Mouse (Mus musculus) E14TG2a.4 (cell line): ENCODE data around the gene Kif26a.

Source experiments
- H3K27me3 ChIP-seq: 2 replicates; pipeline ENCODE4 v1.6.1; 2014; ENCODE audit warnings: low read length, control low read depth; ENCODE audit not compliant: insufficient read depth
- H3K36me3 ChIP-seq: 2 replicates; pipeline ENCODE4 v1.6.1; 2014; ENCODE audit warnings: low read length, control low read depth; ENCODE audit not compliant: insufficient read depth
- H3K4me1 ChIP-seq: replicated peaks from 2 replicates; pipeline ENCODE4 v1.6.1; 2014; ENCODE audit warnings: low read depth, low read length, control low read depth
- H3K4me3 ChIP-seq: replicated peaks from 2 replicates; pipeline ENCODE4 v1.5.1; 2014; ENCODE audit warnings: mild to moderate bottlenecking, low read length
- H3K9me3 ChIP-seq: 2 replicates; pipeline ENCODE4 v1.6.1; 2014; ENCODE audit warnings: low read length, control low read depth
- CTCF ChIP-seq: conservative IDR thresholded peaks from 2 replicates; pipeline ENCODE4 v1.5.1; 2014; ENCODE audit warnings: low read length
- NANOG ChIP-seq: IDR thresholded peaks from 2 replicates; pipeline ENCODE4 v1.6.1; 2014; ENCODE audit warnings: borderline replicate concordance, low read length, mixed read lengths
- POU5F1 ChIP-seq: IDR thresholded peaks from 2 replicates; pipeline ENCODE4 v1.6.1; 2014; ENCODE audit warnings: low read length, borderline replicate concordance

Kif26a gene

DNA sequence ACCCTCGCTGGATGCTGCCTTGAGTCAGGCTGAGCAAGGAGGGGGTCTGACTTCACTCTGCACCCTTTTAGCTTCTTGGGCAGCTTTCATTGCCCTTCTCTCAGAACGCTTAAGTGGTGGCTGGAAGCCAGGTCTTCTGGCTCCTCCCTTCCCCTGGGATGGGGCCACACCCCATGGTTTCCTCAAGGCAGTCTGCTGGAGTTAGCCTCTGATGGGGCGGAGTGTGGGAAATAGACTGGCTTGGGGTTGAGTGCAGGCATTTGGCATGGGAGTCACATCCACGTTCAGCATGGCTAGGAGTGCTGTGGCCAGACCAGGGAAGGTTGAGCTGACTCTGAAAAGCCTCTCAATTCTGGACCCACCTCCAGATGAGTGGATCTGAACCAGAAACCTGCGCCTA is 23.2 kb downstream of the Kif26a start:
- H3K36me3 ChIP-seq: no peaks in the 10 kb centered on the region
- H3K9me3 ChIP-seq: no peaks in the 10 kb centered on the region
- H3K27me3 ChIP-seq: peaks cover 20% of the 10 kb centered on the region
- TF ChIP-seq CTCF: no peak
- TF ChIP-seq NANOG: no peak
- TF ChIP-seq POU5F1: no peak
- peaks cover 89% of the 10 kb centered on the region for H3K4me1 ChIP-seq
- 0 out of 2 replicates have a peak overlapping the region, but pooled peaks have one; percentile 10 for H3K4me3 ChIP-seq

DNA sequence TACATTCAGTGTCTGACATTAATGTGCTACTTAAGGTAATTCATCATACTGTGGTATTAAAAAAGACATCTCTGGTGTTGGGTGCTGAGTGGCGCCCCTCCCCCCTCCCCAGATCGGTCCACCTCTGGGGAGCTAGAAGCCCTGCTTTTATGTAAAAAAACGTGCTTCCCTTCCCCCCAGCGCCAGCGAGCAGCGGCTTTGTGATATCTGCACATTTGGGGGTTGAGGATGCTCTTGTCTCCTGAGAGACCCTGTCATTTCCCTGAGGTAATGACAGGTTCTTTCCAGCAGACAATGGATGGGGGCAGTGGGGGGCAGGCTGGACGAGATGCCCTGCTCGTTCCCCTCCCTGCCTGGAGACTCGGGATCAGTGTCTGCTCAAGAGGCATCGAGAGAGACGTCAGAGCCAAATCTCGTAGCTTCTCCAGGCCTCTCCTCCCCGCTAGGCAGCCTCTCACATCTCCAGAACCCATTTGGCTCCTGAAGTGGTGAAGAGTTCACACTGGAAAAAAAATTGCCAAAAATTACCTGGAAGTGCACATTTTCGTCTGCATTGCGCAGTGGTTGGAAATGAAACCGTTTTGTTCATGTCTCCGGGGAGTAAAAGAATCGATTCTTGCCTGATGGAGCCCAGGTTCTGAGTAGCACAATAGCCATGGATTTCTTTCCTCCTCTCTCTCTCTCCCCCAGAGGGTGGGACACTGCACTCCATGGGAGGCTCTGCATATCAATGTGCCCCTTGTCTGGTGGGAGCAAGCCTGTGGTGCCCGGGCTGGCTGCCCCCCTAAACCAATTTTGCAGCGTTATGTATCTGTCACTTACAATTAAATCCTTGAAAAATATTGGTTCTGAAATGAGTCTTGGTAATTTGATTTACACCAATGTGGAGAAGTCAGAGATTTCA is 24.9 kb downstream of the Kif26a start:
- H3K27me3 ChIP-seq: peaks cover 32% of the 10 kb centered on the region
- H3K9me3 ChIP-seq: no peaks in the 10 kb centered on the region
- H3K4me3 ChIP-seq: no peak overlapping the region
- H3K4me1 ChIP-seq: peaks cover 89% of the 10 kb centered on the region
- TF ChIP-seq CTCF: no peak
- no peak for TF ChIP-seq NANOG
- TF ChIP-seq POU5F1: no peak
- H3K36me3 ChIP-seq: peaks cover 3% of the 10 kb centered on the region; the same call in 1 of the 2 replicates

DNA sequence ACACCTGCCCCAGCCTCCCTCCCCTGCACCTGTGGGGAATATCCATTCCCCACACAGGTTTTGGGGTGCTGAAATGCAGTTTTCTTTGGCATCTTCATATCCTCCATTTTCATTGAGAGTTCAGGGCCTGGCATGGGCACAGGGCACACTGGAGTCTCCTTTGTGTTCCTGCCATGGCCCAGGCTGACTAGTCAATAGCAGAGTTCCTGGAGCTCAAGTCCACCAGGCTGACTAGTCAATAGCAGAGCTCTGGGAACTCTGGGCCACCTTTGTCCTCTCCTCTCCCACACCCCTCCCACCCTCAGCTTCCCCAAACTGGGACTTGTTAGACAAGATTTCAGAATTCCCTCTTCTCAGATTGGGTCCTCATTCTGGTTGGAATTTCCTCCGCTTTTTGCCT is 25.6 kb downstream of the Kif26a start:
- Histone ChIP-seq H3K4me3 (no peak overlapping the region; the same call in 1 of the 2 replicates), H3K36me3 (peaks cover 3% of the 10 kb centered on the region; the same call in 1 of the 2 replicates), H3K9me3 (no peaks in the 10 kb centered on the region), H3K4me1 (peaks cover 88% of the 10 kb centered on the region), H3K27me3 (peaks cover 30% of the 10 kb centered on the region)
- no peak for TF ChIP-seq CTCF
- no peak for TF ChIP-seq NANOG
- TF ChIP-seq POU5F1: no peak

DNA sequence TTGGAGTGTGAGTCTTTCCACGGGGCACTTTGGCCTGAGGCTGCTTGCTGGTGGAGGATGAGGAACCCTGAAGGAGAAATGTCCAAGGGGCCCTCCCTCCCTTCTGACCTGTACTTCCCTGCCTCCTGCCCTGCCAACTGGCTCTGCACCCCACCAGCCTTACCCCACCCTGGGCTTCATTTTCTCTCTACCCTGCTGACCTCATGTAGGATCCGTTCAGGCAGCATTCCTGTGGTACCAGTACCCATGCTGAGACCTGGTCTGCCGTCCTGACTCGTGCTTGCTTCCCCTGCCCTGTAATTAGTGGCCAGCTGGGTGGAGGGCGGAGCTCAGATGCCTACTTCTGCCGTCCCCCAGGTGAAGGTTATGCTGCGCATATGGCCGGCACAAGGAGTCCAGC is 26.2 kb downstream of the Kif26a start:
- peaks cover 32% of the 10 kb centered on the region for H3K27me3 ChIP-seq
- H3K36me3 ChIP-seq: peaks cover 7% of the 10 kb centered on the region
- H3K4me3 ChIP-seq: peak overlapping the region; percentile 48
- peaks cover 86% of the 10 kb centered on the region for H3K4me1 ChIP-seq
- TF ChIP-seq NANOG (no peak), CTCF (no peak), POU5F1 (no peak)
- no peaks in the 10 kb centered on the region for H3K9me3 ChIP-seq

DNA sequence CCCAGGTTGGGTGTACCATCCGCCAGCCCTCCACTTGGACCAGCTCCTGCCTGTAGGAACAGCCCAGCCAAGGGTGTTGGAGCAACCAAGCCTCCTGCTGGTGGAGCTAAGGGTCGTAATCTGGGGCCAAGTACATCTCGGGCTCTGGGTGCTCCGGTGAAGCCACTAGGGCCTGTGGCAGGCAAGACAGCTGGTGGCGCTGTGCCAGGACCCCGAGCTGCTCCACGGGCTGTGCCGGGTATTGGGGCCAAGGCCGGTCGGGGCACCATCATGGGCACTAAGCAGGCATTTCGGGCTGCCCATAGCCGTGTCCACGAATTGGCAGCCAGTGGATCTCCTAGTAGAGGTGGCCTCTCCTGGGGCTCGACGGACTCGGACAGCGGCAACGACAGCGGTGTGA is 31.7 kb downstream of the Kif26a start:
- TF ChIP-seq CTCF: no peak
- TF ChIP-seq POU5F1: no peak
- TF ChIP-seq NANOG: no peak
- peaks cover 81% of the 10 kb centered on the region for H3K4me1 ChIP-seq
- peaks cover 14% of the 10 kb centered on the region for H3K36me3 ChIP-seq

DNA sequence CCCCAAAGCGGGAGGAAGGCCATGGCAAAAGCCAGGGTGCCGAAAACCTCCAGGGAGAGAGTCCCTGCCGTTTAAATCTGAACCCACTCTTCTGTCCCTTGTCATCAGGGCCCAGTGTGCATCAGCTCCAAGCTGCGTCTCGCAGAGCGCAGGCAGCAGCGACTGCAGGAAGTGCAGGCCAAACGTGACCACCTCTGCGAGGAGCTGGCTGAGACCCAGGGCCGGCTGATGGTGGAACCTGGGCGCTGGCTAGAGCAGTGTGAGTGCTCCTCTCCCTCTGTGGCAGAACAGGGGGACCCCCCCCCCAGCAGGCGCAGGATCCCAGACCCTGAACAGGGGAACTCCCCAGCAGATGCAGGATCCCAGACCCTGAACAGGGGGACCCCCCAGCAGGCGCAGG is 33.7 kb downstream of the Kif26a start:
- H3K27me3 ChIP-seq: peaks cover 33% of the 10 kb centered on the region
- H3K36me3 ChIP-seq: peaks cover 14% of the 10 kb centered on the region
- no peak overlapping the region for H3K4me3 ChIP-seq
- TF ChIP-seq CTCF (no peak), POU5F1 (no peak), NANOG (no peak)
- no peaks in the 10 kb centered on the region for H3K9me3 ChIP-seq
- H3K4me1 ChIP-seq: peaks cover 81% of the 10 kb centered on the region

More for the DNA sequence above, 31.7 kb downstream of the Kif26a start:
- Histone ChIP-seq H3K4me3 (peak overlapping the region; percentile 50), H3K27me3 (peaks cover 44% of the 10 kb centered on the region), H3K9me3 (no peaks in the 10 kb centered on the region)

DNA sequence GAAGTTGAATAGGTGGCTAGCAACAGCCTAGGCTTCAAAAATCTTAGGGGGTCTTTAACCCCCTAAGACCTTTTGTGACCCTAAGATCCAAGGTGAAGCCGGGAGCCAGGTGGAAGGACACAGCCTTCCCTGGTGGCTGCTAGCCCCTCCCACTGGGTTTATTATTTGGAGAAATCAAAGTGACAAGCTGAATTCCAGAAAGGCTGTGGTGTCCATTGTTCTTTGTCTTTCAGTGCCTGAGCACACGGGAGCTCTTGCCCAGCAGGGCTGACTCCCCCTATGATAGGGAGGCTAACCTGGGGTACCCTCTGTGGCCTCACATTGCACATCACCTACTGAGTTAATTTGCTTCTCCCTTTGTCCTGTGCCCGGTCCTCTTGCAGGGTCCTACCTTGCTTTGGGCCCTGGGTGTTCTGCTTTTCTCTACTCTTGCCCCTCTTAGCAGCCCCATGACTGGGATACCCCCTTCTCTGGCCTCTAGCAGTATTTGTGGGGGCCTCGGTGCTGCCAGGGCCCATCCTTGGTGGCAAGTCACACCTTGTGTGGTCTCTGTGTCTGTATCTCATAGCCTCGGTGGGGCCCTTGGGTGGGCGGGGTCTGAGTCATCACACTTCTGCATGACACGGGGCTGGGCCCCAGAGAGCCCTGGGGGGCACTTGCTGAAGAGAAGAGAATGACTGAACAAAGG is 36.1 kb downstream of the Kif26a start:
- Histone ChIP-seq H3K36me3 (peaks cover 9% of the 10 kb centered on the region), H3K4me1 (peaks cover 67% of the 10 kb centered on the region), H3K9me3 (no peaks in the 10 kb centered on the region), H3K4me3 (no peak overlapping the region), H3K27me3 (peaks cover 24% of the 10 kb centered on the region)
- TF ChIP-seq CTCF: no peak
- TF ChIP-seq POU5F1: no peak
- no peak for TF ChIP-seq NANOG

DNA sequence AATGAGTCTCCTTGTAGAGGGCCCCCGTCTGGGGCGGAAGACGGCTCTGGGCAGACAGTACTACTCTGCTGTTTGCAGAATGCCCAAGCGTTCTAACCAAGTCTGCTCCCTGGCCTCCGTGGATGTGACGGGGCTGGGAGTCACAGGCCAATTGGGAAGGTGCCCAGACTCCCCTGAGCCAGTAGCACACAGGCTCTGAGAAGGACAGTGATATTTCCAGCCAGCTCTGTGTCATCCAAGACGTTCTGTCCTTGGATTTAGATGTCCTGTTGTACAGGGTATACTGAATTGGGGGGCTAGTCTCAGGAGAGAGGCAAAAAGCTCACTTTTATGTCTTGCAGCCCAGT is 36.6 kb downstream of the Kif26a start:
- H3K4me3 ChIP-seq: no peak overlapping the region
- peaks cover 4% of the 10 kb centered on the region; the same call in 1 of the 2 replicates for H3K36me3 ChIP-seq
- H3K9me3 ChIP-seq: no peaks in the 10 kb centered on the region
- H3K4me1 ChIP-seq: peaks cover 63% of the 10 kb centered on the region
- no peak for TF ChIP-seq NANOG
- no peak for TF ChIP-seq CTCF
- TF ChIP-seq POU5F1: no peak
- peaks cover 19% of the 10 kb centered on the region for H3K27me3 ChIP-seq
